Mouse (Mus musculus) CD8-positive naive resting alpha-beta T cell, adult 2 months (primary cell): ENCODE results near the gene Dhrs7.
A peak's percentile ranks its signal among the peaks of the same experiment; 100 is the strongest.

Experiments used
- DNase-seq, 2 experiments: peaks; one replicate each; pipeline ENCODE4 v3.0.0; 2022; ENCODE audit warnings: low read depth in 2 of 2, low spot score in 2 of 2

Dhrs7 gene

DNA sequence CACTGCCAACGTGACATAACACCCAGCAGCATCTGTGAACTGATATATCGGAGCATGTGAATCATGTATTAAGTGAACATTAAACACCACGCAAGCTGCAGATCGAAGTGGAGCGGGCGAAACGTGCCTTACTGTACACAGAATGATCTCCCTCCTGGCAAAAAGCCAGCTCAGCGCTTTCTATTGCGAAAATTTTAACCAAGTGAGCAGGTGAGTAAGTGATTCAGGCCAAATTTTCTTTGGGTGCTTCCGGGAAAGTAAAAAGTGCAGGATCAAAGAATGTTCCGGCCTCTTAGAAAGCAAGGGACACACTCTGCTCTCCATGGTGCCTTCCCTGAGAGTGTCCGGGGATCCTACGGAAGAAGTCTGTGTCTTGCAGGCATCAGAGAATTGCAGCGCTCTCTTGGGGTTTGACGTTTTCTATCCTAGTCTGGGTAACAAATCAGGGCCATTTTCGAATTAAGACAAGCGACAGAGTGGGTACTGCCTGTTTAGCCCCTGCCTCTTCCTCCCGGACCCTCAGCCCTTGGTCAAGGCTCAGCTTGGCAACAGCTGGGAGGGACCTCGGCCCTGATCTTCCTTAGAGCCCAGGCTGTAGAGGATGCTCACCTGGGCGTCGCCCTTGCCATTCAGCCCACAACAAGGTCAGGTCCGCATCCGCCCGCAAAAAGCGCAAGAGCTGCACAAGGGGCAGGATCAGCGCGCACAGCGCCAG, 532 bp downstream of the Dhrs7 start:
- DNase-seq = peak in 1 of 2 experiments; percentile 6

DNA sequence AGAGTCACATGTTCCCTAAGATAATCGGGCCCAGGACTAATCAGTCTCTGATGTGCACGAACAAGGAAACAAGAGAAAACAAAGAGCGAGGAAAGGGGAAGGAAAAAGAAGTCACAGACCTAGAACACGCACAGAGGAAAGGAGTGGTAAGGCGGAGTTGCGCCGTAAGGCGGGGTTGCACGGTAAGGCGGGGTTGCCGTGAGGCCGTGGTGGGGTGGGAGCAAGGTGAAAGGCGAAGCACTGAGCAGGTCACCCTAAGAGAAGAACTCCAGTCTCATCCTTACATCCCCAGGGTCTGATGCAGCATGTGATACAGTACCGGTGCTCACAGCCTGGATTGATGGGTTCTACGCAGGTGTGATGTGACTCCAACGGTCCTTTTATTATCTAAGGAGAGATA, 8.9 kb downstream of the Dhrs7 start:
- no peak for DNase-seq

DNA sequence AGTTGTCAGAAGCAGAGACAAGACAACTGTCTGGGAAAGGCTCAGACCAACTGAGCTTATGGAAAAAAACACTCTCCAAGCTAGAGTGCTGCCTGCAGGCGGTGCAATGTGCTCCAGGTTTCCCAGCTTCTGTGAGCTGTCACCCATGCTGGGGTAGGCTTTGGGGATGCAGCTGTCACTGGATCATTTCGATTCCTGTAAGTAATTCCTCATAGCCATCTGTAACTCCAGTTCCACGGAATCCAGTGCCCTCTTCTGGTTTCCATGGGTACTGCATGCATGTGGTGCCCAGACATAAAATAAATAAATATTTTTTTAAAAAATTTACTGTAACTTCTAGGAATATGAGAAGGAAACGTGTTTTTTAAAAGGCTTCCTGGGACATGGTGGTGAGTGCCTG, 10.0 kb downstream of the Dhrs7 start:
- DNase-seq = peak in 1 of 2 experiments; percentile 26

DNA sequence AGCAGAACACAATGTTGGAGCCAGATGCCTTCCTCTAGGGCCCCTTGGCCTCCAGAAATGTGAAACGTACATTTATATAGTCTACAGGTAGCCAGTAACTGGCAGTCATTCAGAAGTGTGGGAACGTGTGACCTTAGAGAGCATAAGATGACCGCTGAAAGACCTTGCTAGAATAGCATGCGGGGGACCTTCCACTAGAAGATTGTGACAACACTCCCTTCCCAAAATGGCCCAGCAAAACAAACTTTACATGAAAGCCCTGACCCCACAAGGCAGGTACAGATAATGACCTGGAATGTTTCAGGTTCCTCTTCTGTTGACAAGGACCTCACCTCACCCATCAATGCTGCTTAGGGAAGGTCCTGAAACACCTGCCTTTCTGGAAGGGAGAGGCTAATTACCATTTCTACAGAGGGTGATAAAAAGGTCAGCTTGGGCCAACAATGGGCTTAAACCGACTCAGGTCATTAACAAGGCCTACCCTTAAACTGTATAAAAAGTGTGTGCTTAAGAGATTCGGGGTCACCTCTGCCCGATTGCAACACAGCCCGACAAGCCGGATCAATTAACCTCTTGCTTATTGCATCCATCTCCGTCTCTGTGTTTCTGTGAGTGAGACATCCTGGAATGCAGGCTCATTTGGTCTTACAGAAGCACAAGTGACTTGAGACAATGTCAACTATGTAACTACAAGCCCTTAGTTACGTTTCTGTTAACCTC, 14.9 kb downstream of the Dhrs7 start, which contains the start of gene Gm4756:
Gene Gm4756, minus strand, starts transcription at position 51 of the 720 bp plus-strand sequence.
- DNase-seq = no peak

DNA sequence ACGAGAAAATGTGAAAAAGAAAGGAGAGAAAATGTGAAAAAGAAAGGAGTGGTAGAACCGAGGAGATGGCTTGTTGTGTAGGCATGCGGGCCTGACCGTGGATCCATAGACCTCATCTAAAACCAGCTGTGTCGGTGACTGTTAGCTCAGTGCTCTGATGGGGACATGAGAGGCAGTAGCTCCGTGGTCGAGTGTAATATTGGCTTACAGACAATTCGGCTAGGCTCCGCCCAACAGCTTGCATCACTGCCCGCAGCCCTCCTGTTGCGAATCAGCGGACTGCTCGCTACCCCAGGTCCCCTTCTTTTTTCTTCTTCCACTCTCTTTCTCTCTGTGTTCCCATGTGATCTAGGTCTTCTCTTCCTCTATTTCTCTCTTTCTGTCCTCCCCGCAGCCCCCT, 15.8 kb downstream of the Dhrs7 start:
- DNase-seq = no peak

DNA sequence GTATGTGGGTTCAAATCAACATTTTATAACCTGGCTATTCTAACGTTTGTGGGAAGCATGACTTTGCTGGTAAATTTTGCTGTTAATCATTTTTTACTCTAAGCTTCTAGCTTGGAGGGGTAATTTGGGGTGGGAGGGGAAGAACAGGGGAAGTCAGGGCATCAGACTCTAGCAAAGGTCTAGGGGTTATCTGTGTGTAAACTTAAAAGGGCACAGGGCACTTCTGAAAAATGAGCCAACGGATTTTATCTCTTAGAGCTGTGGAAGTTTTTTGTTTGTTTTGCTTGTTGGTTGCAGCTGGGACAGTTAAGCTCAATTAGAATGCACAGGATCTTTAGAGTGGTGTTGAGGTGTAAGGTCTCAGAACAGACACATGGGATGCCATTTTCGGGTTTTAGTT, 26.7 kb downstream of the Dhrs7 start:
- no peak for DNase-seq

DNA sequence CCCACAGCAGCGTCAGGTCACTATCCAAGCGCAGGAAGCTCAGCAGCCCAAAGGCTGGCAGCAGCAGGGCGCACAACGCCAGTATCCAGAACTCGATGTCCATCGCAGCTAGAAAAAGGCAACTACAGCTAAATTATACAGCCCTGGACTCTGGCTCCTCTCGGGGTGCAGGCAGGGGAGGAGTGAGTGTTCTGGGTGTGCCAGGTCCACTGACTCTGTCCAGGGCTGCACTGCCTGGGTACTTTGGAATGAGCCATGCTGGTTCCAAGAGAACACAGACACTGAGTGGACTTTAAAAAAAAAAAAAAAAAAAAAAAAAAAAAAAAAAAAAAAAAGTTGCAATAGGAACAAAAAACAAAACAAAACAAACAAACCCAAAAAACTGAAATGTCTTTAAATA, 36.0 kb downstream of the Dhrs7 start:
- no peak for DNase-seq

DNA sequence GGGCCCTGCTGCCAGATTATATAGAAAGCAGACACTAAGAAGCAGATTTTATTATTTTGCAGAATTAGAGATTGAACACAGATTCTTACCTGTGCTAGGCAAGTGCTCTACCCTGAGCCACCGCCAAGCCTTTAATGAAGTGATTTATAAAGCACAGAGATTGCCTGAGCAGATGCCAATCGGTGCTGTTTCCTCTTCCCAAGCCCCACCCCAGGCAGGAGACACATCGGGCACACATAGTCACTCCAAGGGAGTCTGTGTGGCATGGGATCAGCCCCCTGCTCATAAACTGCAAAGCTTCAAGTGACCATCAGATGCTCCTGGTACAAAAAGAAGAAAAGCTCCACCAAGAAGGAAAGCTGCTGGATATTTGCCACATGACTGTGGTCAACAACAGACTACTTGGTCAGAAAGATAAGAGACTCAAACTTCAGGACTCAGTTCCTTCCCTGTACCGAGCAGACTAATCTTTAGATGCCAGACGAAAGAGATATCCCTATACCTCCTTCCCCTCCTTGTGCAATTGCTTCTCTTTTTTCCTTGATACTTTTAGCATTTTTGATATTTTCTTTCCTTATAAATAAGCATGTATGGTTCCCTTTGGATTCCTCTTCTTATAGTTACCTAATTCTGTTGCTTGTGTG, 41.7 kb downstream of the Dhrs7 start:
- DNase-seq = no peak

DNA sequence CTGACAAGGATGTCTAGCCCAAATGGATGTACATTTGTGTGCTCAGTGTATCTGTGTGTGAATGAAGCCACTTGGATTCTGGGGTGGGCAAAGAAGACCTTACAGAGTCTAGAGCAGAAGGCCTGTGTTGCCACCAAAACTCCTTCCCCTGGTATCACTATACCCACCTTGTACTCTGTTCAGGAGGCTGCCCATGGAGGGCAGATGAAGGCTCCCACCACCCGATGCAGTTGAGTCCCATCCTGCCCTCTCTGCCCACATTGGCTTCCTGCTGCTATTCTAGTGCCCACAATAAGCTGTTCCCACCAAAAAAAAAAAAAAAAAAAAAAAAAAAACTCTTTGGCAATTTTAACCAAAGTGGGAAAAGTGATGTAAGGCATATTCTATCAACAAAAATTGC, 43.3 kb downstream of the Dhrs7 start:
- no peak for DNase-seq

DNA sequence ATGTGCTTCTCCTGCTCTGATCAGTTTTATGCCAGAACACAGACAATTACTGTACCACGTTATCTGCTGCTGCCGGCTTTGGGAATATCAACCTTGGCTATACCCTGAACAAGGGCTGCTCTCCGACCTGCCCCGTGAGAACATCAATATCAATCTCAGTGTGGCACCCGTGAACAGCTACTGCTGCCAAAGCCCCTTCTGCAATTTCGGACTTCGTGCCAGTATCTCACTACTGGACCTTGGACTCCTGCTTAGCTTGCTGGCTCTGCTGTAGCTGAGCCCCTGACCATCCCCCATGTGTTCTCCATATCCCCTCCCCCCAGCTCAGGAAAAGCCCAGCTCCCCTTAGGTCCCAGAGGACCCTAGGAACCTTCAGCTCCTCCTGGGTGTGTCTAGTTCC, 43.9 kb downstream of the Dhrs7 start:
- DNase-seq = no peak

DNA sequence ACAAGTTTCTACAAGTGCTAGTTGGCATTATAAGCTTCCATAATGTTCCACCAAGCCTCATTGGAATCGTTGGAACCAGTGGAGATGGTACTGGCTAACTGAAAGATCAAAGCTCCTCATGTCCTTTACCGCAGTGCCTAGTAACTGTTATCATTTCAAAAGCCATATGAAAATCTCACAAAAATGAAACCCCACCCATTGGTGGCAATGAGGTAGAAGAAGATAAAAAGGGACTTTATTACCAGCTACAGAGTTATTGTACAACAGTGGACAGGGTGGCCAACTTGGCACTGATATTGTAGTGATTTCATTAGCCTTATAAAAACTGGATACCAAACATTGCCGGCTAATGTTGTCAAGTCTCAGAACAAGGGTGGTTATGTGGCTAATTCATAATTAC, 52.7 kb downstream of the Dhrs7 start:
- no peak for DNase-seq
